Mouse (Mus musculus): Measurements from ENCODE around the gene Atp10b.
"Not testable (repeated sequence)": the region's sequence is repeated elsewhere in the genome, so short reads cannot be mapped to it uniquely, and the experiment has no call there.

Atp10b gene

DNA sequence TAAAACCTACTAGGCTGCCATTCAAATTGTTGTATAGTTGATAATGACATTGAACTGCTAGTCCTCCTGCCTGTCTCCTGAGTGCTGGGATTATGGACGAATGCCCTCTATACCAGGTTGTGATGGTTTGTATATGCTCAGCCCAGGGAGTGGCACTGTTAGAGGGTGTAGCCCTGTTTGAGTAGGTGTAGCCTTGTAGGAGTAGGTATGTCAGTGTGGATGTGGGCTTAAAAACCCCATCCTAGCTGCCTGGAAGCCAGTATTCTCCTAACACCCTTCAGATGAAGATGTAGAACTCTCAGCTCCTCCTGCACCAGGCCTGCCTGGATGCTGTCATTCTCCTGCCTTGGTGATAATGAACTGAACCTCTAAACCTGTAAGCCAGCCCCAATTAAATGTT lies at the start of gene Atp10b:
Atp10b (plus strand) TSS at position 301 of the 400 bp plus-strand sequence.
- DNase-seq (ENCODE audit: low spot score), result no peak

DNA sequence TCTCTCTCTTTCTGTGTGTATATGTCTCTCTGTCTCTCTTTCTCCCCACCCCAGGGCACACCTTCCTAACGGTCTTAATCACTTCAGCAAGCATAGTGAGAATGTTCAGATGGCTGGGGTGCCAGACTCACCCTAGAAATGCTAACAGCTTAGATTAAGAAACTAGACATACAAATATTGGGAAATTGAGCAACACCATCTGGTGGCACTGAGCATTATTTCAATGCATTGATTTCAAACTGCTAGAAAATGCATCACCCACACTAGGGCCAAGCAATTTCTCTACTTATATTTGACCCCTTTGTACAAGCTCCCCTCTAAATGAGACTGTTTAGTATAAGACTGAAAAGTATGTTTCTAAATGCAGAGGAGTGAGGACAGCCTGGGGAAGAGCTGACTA lies 48.3 kb upstream of the Atp10b start:
- DNase-seq (ENCODE audit: low spot score), result no peak

DNA sequence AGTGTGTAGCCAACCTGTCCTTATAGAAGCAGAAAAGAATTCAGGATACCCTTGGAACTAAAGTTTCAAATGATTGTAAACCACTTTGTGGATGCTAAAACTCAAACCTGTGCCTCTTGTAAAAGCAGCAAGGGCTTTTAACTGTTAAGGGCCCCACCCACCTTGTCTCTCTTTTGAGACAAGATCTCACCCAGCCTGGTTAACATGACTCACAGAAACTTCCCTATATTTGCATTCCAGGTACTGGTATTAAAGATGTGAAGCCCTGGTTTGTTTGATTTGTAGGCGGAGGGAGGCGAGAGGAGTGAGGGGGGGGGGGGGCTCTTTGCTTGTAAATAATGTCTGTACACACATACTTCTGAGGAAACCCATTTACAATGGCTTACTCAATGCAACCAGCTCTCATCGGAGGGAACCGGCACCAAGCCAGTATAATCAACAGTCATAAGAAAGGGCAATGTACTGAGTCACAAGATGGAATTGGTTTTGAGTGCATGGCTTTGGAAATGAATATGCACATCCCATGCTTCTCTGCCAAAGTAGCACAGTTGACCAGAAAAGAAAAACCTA lies 23.7 kb upstream of the Atp10b start:
- no peak for DNase-seq (ENCODE audit: low spot score)

DNA sequence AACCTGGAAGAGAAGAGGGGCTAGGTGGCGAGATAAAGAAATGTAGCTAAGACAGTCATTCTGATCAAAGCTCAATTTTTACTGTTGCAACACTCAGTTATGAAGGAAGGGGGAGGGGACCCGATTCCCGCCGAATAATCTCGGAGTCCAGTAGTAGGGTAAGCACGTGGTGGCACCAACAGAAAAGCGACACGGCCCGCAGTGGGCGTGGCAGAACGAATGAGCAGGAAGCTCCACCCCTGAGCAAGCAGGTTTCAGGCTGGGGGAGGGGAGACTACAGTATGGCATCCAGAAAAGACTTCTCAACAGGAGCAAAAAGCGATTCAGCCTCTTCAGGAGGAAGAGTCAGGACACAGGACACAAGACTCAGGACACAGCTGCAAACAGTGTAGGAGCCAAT lies 23.1 kb upstream of the Atp10b start:
- not testable (repeated sequence) for DNase-seq (ENCODE audit: low spot score)

DNA sequence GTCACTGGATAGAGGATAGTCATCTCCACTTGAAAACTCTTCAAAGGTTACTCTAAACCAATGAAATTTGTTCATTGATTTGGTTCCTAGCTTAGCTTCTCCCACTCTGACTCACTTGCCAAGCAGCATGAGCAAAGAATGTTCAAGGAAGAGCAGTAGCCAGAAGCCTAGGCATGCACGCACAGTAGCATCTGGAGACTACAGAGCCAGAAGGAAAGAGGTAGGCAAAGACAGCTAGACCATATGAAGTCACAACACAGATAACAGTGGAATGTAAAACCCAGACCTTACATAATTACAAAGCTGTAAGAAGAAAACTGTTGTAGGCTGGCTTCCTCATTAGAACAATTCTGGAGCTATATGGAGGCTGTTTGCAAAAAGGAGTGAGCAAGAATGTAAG lies 8.4 kb upstream of the Atp10b start:
- DNase-seq (ENCODE audit: low spot score), result no peak

DNA sequence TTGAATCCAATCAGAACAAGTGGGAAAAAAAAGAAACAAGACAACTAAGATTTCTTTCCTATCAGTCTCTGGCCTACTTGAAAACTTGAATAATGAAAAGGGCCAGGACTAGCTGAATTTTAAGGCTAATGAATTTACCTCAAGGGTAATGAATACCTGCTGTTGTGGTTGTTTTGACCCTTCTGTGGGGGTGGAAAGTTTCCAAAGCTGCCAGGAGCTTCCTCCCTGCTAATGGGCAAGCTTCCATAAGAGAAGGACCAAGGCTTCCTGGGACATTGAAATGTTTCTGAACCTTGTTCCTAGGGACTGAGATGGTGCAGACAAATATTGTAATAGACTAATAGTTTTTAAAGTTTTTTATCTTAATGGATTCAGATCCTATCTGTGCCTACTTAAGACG lies 6.9 kb upstream of the Atp10b start:
- no peak for DNase-seq (ENCODE audit: low spot score)

DNA sequence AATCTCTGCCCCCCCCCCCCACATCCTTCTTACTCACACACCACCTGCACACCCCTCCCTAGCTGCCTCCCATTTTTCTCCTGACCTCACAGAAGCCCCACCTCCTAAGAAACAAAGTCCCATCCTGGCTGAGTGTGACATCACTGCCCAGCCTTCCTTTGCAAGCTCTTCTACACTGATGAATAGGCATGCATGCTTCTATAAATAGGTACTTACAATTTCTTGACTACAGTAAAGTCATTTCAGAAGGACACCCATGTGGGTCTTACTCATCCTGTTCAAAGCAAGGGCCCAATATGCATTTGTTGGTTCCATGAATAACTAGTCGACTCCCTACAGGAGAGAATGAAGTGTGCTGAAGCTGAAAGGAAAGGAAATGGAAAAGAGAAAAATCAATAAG lies 5.5 kb upstream of the Atp10b start:
- no peak for DNase-seq (ENCODE audit: low spot score)

DNA sequence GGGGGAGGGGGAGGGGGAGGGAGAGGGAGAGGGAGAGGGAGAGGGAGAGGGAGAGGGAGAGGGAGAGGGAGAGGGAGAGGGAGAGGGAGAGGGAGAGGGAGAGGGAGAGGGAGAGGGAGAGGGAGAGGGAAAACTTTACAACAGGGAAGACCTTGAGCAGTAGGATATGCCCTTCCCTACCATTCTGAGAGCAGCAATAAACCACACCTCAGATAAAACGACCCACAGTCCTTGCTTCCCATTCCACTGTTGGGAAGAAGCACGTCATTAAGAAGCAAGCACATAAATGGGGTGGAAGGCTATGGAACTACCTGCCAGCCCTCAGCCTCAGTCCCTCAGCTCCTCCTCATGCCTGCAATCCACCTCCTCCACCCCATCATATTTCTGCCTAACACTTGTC lies 4.8 kb upstream of the Atp10b start:
- not testable (repeated sequence) for DNase-seq (ENCODE audit: low spot score)

DNA sequence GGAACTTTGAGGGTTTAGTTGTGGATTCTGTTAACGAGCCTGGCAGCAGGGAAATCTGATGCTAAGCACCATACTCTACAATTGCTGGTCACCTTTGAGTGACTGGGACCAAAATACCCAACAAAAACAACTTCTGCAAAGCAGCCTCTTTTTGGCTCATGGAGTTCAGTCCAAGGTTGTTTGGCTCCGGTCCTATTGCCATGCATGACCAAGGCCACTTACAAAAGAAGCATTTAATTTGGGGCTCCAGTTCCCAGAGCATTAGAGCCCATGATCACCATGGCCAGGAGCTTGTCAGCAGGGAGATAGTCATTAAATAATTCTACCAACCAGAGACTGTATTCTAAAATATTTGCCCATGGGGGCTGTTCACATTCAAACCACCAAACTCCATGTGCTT lies 2.3 kb upstream of the Atp10b start:
- peak; percentile 10 for DNase-seq (ENCODE audit: low spot score)

DNA sequence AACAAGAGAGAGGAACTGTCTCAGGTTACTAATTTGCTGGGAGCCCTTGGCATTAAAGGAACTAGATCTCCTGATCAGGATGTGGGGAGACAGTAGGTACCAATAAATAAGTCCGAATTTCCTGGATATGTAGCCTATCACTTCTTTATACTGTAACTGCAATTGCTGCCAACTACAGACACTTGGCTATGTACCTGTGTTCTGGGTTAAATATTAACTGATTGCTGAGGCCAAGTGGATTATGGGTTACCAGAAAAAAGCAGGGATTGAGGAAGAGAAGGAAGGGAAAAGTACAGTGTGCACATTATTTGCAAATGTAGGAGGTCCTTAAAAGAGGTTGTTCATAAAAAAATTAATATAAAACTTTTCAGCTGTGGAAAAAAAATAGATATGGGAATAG lies 1.3 kb upstream of the Atp10b start:
- no peak for DNase-seq (ENCODE audit: low spot score)

DNA sequence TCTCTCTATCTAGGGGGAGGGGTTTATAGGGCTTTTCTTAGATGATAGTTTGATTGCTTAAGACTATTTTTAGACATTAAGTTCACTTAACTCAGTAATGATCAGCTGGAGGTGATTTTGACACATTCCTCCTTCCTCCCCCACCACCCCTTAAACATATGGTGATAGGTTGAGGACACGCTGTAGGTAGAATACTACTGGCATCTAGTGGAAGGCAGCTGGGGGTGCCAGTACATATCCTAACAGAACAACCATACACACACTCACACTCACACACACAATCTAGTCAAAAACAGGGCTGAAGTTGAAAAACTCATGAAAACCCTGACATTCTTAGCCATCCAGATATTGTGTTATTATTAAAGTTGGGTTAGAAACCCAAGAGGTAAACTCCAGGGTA lies 5.3 kb downstream of the Atp10b start:
- DNase-seq (ENCODE audit: low spot score), result no peak

DNA sequence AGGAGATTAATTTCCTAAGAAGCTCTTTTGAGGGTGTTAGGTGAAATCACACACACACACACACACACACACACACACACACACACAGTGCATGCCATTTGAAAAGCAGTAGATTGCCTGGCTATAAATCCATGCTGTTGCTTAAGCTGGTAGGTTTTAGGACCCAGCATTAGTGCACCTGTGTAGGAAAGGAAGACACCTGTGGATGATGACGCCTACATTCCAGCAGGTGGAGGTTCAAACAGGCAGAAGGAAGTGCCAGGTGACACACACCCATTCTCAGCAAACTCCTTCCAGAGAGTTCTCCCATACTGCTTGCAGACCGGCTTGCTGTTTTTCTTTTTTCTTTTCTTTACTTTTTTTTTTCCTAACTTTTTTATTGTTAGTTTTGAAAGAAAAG lies 5.7 kb downstream of the Atp10b start:
- no peak for DNase-seq (ENCODE audit: low spot score)

DNA sequence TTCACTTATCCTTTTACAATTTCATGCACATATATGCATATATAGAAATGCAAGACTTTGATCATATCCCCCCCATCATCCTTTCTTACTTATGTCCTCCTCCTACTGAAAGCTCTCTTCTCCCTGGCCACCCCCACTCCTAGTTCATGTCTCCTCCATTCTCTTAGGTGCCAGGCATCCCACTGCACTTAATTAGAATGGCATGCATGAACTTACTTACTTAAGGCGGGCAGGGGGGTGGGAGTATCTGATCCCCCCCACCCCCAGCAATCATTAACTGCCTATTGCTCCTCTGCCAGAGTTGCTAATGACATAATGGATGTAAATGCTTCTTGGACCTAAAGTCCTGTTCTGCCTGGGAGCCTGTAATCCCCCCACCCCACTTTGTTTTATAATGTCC lies 9.1 kb downstream of the Atp10b start:
- DNase-seq (ENCODE audit: low spot score), result no peak

DNA sequence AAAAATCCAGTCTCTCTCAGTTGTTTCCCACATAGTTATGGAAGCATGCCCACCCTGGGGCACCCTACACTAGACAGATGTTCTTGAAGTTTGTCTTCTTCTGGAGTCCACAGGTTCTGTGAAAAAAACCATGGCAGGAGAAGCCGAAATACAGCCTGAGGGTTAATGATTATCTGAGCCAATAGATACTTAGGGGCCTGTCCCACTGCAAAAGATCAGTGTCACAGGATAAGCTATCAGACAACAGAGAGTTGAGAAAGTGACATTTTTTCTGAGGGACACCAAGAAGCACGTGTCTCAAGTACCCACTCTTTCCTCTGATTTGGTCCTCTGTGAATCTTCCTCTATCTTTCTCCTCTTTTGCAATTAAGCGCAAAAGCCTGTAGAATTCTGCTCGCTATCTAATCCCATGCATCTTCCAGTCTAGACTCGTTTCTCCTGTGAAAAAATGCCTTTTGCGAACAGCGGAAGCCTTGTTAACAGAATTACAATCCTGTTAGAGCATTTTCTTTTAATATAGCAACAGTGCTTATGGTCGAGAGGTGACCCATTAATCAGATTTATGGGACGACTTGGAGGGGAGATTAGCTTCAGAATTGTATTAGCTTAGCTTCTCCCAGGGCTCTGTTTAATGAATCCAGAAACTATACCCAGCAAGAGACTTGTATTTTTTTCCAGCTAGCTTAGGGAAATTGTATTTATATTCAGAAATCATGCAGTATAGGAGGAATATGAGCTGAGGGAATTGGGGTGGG lies 10.7 kb downstream of the Atp10b start:
- no peak for DNase-seq (ENCODE audit: low spot score)

DNA sequence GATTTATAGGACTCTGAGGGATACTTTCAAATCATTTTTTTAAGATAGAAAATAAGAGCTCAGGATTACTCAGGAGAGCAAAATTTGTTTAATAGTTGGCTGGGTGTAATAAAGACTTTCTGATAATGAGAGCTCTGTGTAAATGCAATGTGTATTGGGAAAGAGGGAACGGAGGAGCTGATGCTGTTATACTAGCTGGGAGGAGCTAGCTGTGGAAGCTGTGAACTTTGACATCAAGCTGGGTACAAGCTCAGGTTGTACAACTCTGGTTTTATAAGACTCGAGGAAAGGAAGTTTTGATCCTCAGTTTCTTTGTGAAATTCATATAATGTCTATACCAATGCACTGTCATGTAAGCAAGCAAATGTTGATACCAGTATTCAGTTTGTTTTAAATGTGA lies 20.9 kb downstream of the Atp10b start:
- no peak for DNase-seq (ENCODE audit: low spot score)

DNA sequence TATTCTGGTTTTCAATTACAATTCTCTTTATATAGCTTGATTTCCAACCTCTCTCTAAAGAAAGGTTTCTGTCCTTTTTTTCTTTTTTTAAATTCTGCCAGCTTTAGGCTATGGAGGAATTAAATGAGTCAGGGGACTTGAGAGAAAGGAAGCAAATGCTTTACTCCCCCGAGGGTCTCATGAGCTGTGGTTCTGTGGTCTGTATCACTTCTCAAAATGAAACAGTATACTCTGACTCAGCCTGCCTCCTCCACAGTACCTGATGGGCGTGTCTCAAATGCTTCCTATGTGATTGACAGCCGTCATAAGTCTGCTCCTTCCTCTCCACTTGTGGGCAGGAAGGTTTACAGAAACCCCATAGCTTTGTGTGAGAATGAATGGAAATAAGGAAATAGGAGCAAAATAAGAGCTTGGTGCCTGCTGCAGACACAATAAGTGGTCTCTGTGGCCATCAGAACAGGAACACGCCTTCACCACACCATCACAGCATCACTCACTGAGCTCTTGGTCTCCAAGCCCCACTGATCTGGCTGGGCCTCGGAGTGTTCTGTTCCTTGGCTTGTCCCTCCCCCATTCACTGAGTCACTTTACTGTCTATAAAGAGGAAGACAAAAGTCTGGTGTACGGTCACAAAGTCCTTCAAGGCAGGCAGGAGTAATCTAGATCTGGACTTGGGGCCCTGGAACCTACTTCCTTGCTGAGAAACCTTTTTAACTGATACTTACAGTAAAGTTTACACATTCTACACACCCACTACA lies 24.9 kb downstream of the Atp10b start:
- DNase-seq (ENCODE audit: low spot score), result no peak

DNA sequence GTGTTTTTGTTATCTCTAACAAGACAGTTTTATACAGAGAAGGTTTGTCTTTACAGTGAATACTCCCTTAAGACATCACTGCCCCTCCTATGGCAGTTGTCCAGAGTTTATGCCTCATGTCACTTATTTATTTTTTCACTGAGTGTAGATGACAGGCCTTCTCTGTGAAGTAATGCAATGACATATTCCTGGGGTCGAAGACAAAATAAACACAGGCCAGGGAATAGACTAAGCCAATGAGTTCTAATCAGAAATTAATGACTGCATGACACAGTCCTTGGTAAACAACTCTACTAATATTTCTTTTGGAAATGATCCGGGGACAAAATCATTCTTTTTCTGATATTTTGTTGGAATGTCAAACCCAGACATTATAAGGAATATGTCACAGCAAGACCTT lies 32.7 kb downstream of the Atp10b start:
- no peak for DNase-seq (ENCODE audit: low spot score)

DNA sequence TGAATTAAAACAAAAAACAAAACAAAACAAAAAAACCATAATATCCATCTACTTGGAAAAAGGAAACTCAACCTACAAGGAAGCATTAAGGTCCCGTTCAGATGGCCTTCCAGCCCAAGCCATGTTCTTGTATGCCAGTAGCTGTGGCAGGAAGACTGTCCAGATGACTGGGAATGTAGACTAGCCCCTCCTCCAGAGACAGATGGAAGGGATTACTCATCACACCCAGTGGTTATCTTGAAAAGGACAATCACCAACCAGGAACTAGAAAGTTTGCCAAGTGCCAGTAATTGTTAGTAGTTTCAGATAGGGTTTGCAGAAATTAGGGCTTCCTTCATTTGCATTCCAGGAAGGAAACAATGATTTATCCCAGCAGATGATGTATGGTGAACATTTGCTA lies 33.1 kb downstream of the Atp10b start:
- DNase-seq (ENCODE audit: low spot score), result no peak

DNA sequence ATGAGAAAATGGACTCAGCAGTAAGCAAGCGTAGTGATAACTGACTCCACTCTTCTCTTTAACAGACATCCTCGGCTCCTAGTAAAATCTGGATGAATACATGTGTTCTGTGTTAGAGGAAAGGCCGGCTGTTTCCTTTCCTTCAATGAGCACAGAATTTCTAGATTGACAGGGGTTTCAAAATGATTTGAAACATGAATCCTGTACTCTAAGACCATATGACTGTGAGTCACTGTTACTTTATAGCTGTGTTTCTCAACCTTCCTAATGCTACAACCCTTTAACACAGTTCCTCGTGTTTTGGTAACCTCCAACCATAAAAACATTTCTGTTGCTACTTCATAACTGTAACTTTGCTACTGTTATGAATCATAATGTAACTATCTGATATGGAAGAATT lies 33.8 kb downstream of the Atp10b start:
- DNase-seq (ENCODE audit: low spot score), result no peak

DNA sequence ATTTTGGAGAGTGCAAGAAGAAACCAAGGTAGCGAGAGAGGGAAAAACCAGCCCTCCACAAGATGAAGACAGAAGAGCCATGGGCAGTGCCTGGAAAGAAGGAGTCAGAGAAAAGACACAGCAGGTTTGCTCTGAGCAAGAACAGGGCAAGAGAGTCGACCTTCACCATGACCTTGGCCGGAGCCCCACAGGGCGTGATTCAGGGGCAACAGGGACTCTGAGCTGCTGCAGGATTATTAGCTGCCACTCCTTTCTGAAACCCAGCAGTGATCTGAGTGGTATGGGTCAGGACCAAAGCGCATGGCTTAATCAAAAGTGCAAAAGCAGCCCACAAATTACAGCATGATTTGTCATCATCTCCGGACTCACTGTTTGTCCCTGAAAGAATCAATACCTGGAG lies 36.6 kb downstream of the Atp10b start:
- DNase-seq (ENCODE audit: low spot score), result no peak

DNA sequence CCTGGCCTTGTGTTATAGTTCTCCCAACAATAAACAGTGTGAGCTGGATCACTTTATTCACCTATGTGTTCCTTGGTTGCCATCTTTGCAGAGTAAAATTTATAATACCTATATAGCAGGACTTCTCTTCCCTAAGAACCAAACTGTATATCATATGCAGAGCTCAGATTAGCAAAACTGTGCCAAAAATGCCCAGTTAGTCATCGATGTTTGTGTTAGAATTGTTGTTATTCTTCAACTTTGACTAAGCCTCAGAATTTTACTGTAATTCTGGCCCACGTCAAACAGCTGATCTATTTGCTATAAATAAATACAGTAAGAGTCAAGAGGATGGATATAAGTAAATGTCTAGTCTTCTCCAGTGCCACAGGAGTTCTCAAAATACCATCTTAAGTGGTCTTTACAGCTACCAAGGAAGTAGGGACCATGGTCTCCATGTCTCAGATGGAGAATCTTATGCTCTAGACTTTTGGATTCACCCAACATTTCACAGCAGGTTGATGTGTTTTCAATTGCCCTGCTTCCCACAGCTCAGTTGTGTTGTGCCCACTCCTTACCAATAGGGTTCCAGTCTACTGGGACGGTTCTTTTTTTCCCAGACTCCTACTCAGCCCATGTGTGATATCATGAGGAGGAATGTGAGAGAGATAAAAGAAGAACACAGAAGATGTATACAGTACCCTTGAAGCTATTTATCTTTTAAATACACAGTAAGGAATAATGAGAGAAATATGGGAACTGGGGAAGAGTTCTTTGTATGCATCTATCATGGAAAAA lies 40.3 kb downstream of the Atp10b start:
- no peak for DNase-seq (ENCODE audit: low spot score)

DNA sequence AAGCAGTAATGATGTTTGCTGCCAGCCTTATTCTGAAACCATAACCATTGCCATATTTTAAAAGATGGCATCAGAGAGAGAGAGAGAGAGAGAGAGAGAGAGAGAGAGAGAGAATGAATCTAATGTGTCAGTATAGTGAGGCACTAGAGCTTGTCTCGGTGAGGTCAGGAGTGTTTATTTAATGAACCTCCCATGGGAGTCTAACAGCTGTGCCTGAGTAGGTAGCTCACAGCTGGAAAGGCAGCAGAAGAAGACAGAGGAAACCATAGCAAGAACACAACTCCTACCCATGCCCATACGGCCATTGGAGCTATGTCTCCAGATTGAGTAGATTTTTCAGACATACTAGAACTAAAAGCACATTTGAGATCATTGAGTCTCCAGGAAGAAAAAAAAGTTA lies 49.1 kb downstream of the Atp10b start:
- DNase-seq (ENCODE audit: low spot score), result no peak

DNA sequence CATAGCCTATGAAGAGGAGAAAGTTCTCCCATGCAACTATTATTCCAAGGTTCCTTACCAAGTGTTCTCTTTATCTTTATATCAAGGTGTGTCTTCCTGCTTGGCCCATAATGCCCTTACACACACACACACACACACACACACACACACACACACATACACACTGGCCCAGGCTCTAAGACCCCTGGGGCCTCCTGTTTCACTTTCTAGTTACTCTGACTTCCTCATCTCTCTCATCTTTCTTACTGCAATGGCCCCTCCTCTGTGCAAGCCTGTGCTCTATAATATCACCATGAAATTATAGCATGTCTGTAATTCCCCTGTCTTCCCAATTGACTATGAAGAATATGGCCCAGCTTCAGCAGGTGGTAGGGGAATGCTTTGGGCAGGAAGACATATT lies 49.7 kb downstream of the Atp10b start:
- no peak for DNase-seq (ENCODE audit: low spot score)

Data from testis, postnatal 14 days (tissue).